Mouse (Mus musculus) olfactory bulb, adult 2 months (tissue): ENCODE results near the gene Evx2.

ENCODE experiments used
- CTCF ChIP-seq: fragments of 200-500 bp; IDR thresholded peaks from 2 replicates; pipeline ENCODE4 v1.5.1; 2012; ENCODE audit warnings: low read depth, mild to moderate bottlenecking, low read length, moderate library complexity; ENCODE audit not compliant: insufficient read depth
- POLR2A ChIP-seq: fragments of 200-500 bp; IDR thresholded peaks from 2 replicates; pipeline ENCODE4 v1.6.1; 2012; ENCODE audit warnings: mild to moderate bottlenecking, low read depth, low read length, moderate library complexity; ENCODE audit not compliant: insufficient read depth

DNA sequence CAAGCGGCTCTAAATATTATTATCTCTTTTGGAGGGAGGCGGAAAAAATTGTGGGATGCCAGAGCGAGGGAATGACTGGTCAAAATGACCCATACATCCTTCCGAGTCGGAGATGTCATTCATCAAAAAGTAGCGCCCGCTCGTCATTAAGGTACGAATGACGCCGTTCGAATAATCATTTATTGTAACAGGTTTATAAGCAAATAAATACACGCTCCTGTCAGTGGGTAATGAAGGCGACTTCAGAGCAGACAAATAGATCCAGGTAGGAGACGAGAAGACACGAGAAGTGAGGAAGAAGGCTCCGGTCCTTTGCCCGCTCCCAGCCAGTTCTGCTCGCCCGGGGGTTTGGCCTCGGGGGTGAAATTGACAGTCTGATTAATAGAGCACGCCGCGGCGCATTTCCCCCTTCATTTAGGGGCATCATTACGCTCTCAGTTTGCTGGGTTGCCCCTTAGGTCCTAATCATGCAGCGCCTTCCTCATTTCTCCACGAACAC is at the start of gene Evx2:
- TF ChIP-seq CTCF (no peak), POLR2A (no peak)
